Mouse (Mus musculus) spleen, postnatal 10 days (tissue): ENCODE data around the gene Fcnb.

Source experiments
- DNase-seq, 2 experiments: peaks; one replicate each; pipeline ENCODE4 v3.0.0; 2021 to 2022; ENCODE audit warnings: low spot score in 2 of 2

The Fcnb gene

DNA sequence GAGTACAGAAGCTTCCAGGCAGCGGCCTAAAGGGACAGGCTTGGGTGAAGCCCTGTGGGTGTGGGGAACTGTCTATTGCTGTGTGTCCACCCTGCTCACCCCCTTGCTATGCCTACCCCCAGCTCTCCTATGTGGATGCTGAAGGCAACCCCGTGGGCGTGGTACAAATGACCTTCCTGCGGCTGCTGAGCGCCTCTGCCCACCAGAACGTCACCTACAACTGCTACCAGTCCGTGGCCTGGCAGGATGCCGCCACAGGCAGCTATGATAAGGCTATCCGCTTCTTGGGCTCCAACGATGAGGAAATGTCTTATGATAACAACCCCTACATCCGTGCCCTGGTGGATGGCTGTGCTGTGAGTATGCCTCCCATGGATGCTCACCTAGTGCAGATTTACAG lies 52.2 kb downstream of the Fcnb start:
- no peak for DNase-seq

DNA sequence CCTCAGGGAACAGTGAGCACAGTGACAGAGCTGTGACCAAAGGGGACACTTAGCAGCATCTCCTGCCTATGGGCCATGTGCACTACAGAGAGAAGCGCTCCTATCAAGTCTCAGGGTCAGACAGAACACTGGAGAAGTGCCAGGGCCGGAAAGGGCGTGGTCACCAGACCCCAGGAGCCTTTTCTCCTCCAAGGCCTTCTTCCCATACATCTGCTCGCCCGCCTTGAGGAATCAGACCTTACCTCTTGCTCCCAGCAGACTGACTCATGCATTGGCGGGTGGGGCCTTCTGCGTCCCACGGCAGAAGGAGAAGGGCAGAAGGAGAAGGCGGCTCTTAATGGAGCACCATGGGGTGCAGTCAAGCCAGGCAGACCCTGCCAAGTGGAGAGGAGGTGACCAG lies 52.8 kb downstream of the Fcnb start:
- DNase-seq = no peak
